Mouse (Mus musculus) bone marrow macrophage, adult 2 months (primary cell): ENCODE measurements at regions not wholly inside any gene's neighbourhood (a gene's known extent, or its start where the extent isn't known, plus 50 kb on each side); places are given as distances from the start of the nearest gene placed in this dataset.

Experiments used
- H3K27ac ChIP-seq: 2 replicates; pipeline ENCODE4 v1.5.1; 2012; ENCODE audit warnings: low read depth, low read length; ENCODE audit not compliant: insufficient read depth
- H3K4me1 ChIP-seq: 2 replicates; pipeline ENCODE4 v1.6.1; 2012; ENCODE audit warnings: low read length; ENCODE audit not compliant: control insufficient read depth, insufficient read depth
- H3K4me3 ChIP-seq: 2 replicates; pipeline ENCODE4 v1.5.1; 2012; ENCODE audit warnings: mild to moderate bottlenecking, low read length, moderate library complexity; ENCODE audit not compliant: insufficient read depth
- CTCF ChIP-seq: IDR thresholded peaks from 2 replicates; pipeline ENCODE4 v1.5.1; 2012; ENCODE audit warnings: low read depth, mild to moderate bottlenecking, low read length, moderate library complexity
- POLR2A ChIP-seq: IDR thresholded peaks from 2 replicates; pipeline ENCODE4 v1.6.1; 2012; ENCODE audit warnings: mild to moderate bottlenecking, low read depth, low read length, borderline replicate concordance

GRCm38 (mm10) chr2:105454353-105454752, 55.2 kb upstream of the Rcn1 start:
- TF ChIP-seq CTCF (no peak), POLR2A (no peak)
- Histone ChIP-seq H3K27ac (no peak overlapping the region), H3K4me1 (no peaks in the 10 kb centered on the region), H3K4me3 (no peak overlapping the region)

GRCm38 (mm10) chr2:105454836-105455235, 55.7 kb upstream of the Rcn1 start:
- H3K4me1 ChIP-seq: no peaks in the 10 kb centered on the region
- TF ChIP-seq POLR2A (no peak), CTCF (no peak)
- H3K27ac ChIP-seq: no peak overlapping the region
- H3K4me3 ChIP-seq: no peak overlapping the region

- H3K4me1 ChIP-seq: no peaks in the 10 kb centered on the region
- TF ChIP-seq CTCF: no peak
- TF ChIP-seq POLR2A: no peak
- no peak overlapping the region for H3K27ac ChIP-seq
- H3K4me3 ChIP-seq: no peak overlapping the region
Observed at GRCm38 (mm10) chr2:105458643-105459042, 59.5 kb upstream of the Rcn1 start.

- Histone ChIP-seq H3K27ac (no peak overlapping the region), H3K4me1 (no peaks in the 10 kb centered on the region), H3K4me3 (no peak overlapping the region)
- TF ChIP-seq POLR2A (no peak), CTCF (no peak)
Observed at GRCm38 (mm10) chr2:105459512-105459911, 60.4 kb upstream of the Rcn1 start.

- Histone ChIP-seq H3K4me1 (no peaks in the 10 kb centered on the region), H3K4me3 (no peak overlapping the region), H3K27ac (no peak overlapping the region)
- TF ChIP-seq POLR2A (no peak), CTCF (no peak)
Observed at GRCm38 (mm10) chr2:105465630-105466029, 66.5 kb upstream of the Rcn1 start.

GRCm38 (mm10) chr2:105468930-105469329, 69.8 kb upstream of the Rcn1 start:
- TF ChIP-seq CTCF (no peak), POLR2A (no peak)
- no peaks in the 10 kb centered on the region for H3K4me1 ChIP-seq
- H3K27ac ChIP-seq: no peak overlapping the region
- no peak overlapping the region for H3K4me3 ChIP-seq

GRCm38 (mm10) chr2:105476028-105476677, 77.0 kb upstream of the Rcn1 start:
- Histone ChIP-seq H3K4me1 (no peaks in the 10 kb centered on the region), H3K27ac (no peak overlapping the region), H3K4me3 (no peak overlapping the region)
- TF ChIP-seq POLR2A (no peak), CTCF (no peak)

- no peak for TF ChIP-seq POLR2A
- no peak for TF ChIP-seq CTCF
- Histone ChIP-seq H3K4me3 (no peak overlapping the region), H3K27ac (no peak overlapping the region), H3K4me1 (no peaks in the 10 kb centered on the region)
Observed at GRCm38 (mm10) chr2:105481990-105482592, 83.0 kb upstream of the Rcn1 start.

GRCm38 (mm10) chr2:105484496-105484895, 85.4 kb upstream of the Rcn1 start:
- H3K27ac ChIP-seq: no peak overlapping the region
- no peaks in the 10 kb centered on the region for H3K4me1 ChIP-seq
- TF ChIP-seq CTCF: no peak
- no peak for TF ChIP-seq POLR2A
- H3K4me3 ChIP-seq: no peak overlapping the region

- H3K27ac ChIP-seq: no peak overlapping the region
- TF ChIP-seq CTCF: no peak
- no peak for TF ChIP-seq POLR2A
- no peaks in the 10 kb centered on the region for H3K4me1 ChIP-seq
- H3K4me3 ChIP-seq: no peak overlapping the region
Observed at GRCm38 (mm10) chr2:105485286-105485685, 86.2 kb upstream of the Rcn1 start.
